Mouse (Mus musculus): Measurements from ENCODE around the gene Dixdc1. TPM values are rescaled to one million over a fixed set of nuclear protein-coding genes. Genes with fewer than 3 reads are reported as not detected.
A peak's percentile ranks its signal among the peaks of the same experiment; 100 is the strongest.
"Not testable (repeated sequence)": the region's sequence is repeated elsewhere in the genome, so short reads cannot be mapped to it uniquely, and the experiment has no call there.

The Dixdc1 gene
- total RNA-seq, 2 experiments from 2014 or later = 79.4 to 80.7 TPM

GRCm38 (mm10) chr9:50660431-50660830 is 78.9 kb downstream of the Dixdc1 start:
- intact Hi-C loops (cut with DNase I) = no loop called here
- no peak for DNase-seq (ENCODE audit: extremely low spot score in 1 of 2, low spot score in 2 of 2)
- peak overlapping the region; percentile 41 for H3K27ac ChIP-seq
- H3K4me3 ChIP-seq = peak overlapping the region; percentile 92
- no peak for TF ChIP-seq CTCF (IDR thresholded peaks at IDR 0.05)

- no peak for TF ChIP-seq CTCF (IDR thresholded peaks at IDR 0.05)
- Histone ChIP-seq H3K4me3 (peak within 1 kb of the TSS; percentile 92), H3K27ac (peak within 1 kb of the TSS; percentile 90)
- intact Hi-C loops (cut with DNase I) = loop anchor here (5.0 to 10.0 kb wide), 2 partner anchors 108 to 215 kb away; partner anchors contain the start of gene Fdxacb1
- DNase-seq (ENCODE audit: extremely low spot score in 1 of 2, low spot score in 2 of 2) = peak; percentile 89
Observed at GRCm38 (mm10) chr9:50659392-50660217, 79.7 kb downstream of the Dixdc1 start, which contains the start of gene Dlat. Gene Dlat, minus strand, starts transcription at chr9:50659780.

DNA sequence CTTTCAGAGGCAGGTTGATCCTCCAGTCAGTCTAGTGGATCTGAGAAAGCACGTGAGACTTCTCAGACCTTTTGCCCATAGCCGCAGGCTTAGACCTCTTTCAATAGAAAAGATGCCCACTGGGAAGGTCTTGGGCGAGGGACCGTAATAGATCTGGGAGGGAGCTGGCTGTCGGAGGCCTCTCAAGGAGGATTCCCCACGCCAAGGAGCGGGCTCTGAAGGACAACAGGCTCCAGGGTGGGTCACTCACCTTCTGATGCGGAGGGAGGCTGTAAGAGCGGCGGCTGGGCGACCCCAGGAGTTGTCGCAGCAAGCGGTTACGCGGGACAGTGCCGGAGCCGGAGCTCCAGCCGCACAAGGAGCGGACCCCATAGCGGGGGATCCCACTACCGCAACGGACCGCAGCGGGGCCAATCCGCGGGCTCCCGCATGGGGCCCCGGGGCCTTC is 80.4 kb downstream of the Dixdc1 start:
- TF ChIP-seq CTCF (IDR thresholded peaks at IDR 0.05) = no peak
- peak overlapping the region; percentile 90 for H3K27ac ChIP-seq
- DNase-seq (ENCODE audit: extremely low spot score in 1 of 2, low spot score in 2 of 2) = no peak
- peak overlapping the region; percentile 92 for H3K4me3 ChIP-seq
- intact Hi-C loops (cut with DNase I) = loop anchor here (5.0 to 10.0 kb wide), 2 partner anchors 108 to 214 kb away; partner anchors contain the start of gene Fdxacb1

- intact Hi-C loops (cut with DNase I) = loop anchor here (5.0 to 10.0 kb wide), 2 partner anchors 109 to 214 kb away; partner anchors contain the start of gene Fdxacb1
- TF ChIP-seq CTCF (IDR thresholded peaks at IDR 0.05) = no peak
- H3K4me3 ChIP-seq = peak overlapping the region; percentile 92
- DNase-seq (ENCODE audit: extremely low spot score in 1 of 2, low spot score in 2 of 2) = no peak
- no peak overlapping the region; the same call in 1 of the 2 replicates for H3K27ac ChIP-seq
Observed at GRCm38 (mm10) chr9:50658391-50658790, 80.9 kb downstream of the Dixdc1 start.

GRCm38 (mm10) chr9:50650503-50650902 is 88.8 kb downstream of the Dixdc1 start:
- Histone ChIP-seq H3K27ac (no peak overlapping the region), H3K4me3 (no peak overlapping the region)
- intact Hi-C loops (cut with DNase I) = loop anchor here (10.0 kb wide), 1 partner anchor 206 kb away; no protein-coding TSS in a partner anchor
- no peak for TF ChIP-seq CTCF (IDR thresholded peaks at IDR 0.05)
- DNase-seq (ENCODE audit: extremely low spot score in 1 of 2, low spot score in 2 of 2) = no peak

DNA sequence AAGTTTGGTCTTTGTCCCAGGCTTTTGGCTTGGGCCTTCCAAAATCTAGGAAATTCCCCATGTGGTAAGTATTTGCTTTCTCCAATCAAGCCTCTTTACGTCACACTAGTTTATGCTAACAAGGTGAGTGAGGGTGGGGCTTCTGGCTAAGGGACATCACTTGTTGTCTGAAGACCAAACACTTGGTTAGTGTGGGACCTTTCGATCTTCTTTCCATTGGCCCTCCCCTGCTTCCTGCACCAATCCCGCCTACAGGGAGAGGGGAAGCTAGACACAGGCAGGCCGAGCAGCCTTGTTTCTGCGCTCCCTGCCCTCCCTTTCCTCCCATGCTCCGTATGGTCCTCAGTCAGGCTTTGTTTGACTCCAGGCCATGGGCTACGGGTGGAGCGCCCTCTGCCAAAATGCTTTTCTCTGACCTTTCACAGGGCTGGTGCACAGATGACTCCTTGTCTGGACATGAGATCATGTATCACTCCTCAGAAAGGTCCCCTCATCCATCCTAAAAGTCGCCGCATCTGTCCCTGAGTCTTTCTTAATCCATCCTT is 92.4 kb downstream of the Dixdc1 start:
- intact Hi-C loops (cut with DNase I) = no loop called here
- Histone ChIP-seq H3K4me3 (no peak overlapping the region), H3K27ac (no peak overlapping the region)
- no peak for TF ChIP-seq CTCF (IDR thresholded peaks at IDR 0.05)
- DNase-seq (ENCODE audit: extremely low spot score in 1 of 2, low spot score in 2 of 2) = no peak

DNA sequence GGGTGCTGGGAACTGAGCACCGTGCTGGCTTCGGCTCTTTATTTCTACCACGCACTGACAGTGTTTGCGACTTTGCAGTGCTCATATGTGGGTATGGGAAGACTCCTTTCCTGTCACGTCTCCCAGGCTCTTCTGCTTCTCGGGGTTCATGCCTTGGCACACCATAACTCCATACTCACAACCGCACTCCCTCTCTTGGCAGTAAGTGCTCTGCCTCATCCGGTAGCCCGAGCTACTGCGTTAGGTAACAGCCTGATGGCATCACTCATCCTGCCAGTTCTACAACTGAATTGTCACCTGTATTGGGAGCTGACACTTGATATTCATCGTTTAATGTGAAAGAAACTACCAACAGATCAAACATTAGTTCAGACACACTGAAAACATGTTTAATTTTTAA is 105.0 kb downstream of the Dixdc1 start:
- no peak overlapping the region for H3K27ac ChIP-seq
- no peak for DNase-seq (ENCODE audit: extremely low spot score in 1 of 2, low spot score in 2 of 2)
- H3K4me3 ChIP-seq = no peak overlapping the region
- intact Hi-C loops (cut with DNase I) = no loop called here
- no peak for TF ChIP-seq CTCF (IDR thresholded peaks at IDR 0.05)

GRCm38 (mm10) chr9:50633059-50633458 is 106.3 kb downstream of the Dixdc1 start:
- Histone ChIP-seq H3K27ac (no peak overlapping the region), H3K4me3 (no peak overlapping the region)
- DNase-seq (ENCODE audit: extremely low spot score in 1 of 2, low spot score in 2 of 2) = no peak
- intact Hi-C loops (cut with DNase I) = no loop called here
- TF ChIP-seq CTCF (IDR thresholded peaks at IDR 0.05) = peak; percentile 33

GRCm38 (mm10) chr9:50632016-50632688 is 107.2 kb downstream of the Dixdc1 start:
- intact Hi-C loops (cut with DNase I) = no loop called here
- TF ChIP-seq CTCF (IDR thresholded peaks at IDR 0.05) = no peak
- no peak overlapping the region for H3K4me3 ChIP-seq
- DNase-seq (ENCODE audit: extremely low spot score in 1 of 2, low spot score in 2 of 2) = no peak
- no peak overlapping the region for H3K27ac ChIP-seq

DNA sequence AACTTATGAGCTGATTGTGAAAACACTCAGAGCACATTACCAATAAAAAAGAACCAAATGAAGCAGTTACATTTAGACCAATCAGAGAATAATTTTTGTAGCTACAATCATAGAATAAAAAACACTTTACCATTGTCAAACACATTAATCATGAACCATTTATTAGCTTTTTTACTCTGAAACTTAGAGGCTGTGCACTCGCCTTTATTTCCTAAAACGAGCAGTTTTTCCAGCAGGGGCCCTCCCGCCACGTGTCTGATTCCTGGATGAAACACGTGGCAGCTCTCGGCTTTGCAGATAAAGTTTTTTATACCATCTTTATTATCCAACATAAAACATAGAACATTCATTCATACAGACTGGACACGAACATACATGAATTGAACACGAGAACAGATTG is 108.4 kb downstream of the Dixdc1 start:
- H3K4me3 ChIP-seq; DNase-seq (ENCODE audit: extremely low spot score in 1 of 2, low spot score in 2 of 2); H3K27ac ChIP-seq; intact Hi-C loops (cut with DNase I): not testable (repeated sequence)

DNA sequence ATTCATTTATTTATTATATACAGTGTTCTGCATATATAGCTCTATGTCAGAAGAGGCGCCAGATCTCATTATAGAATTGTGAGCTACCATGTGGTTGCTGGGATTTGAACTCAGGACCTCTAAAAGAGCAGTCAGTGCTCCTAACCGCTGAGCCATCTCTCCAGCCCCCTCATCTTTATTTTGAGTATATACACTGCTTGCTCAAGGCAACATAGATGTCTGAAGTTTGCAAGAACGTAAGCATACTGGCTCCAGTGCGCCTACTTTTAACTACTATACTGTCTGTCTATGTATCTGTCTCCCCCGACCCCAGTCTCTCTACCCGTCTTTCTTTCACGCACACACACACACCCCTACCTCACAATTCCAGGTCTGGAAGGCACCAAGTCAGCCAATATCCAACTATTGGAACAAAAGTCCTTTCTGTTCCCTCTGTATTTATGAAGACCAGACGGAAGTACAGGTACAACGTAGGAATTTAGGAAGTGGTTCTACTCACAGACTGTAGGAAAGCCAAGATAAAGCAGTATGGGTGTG is 121.5 kb downstream of the Dixdc1 start:
- Histone ChIP-seq H3K27ac (peak overlapping the region; percentile 99), H3K4me3 (peak overlapping the region; percentile 71)
- no peak for TF ChIP-seq CTCF (IDR thresholded peaks at IDR 0.05)
- DNase-seq (ENCODE audit: extremely low spot score in 1 of 2, low spot score in 2 of 2) = no peak
- intact Hi-C loops (cut with DNase I) = loop anchor here (5.0 kb wide), 1 partner anchor 149 kb away; the partner anchor contains the start of gene Fdxacb1
